Mouse (Mus musculus): Measurements from ENCODE around the gene Ilf3.

DNA sequence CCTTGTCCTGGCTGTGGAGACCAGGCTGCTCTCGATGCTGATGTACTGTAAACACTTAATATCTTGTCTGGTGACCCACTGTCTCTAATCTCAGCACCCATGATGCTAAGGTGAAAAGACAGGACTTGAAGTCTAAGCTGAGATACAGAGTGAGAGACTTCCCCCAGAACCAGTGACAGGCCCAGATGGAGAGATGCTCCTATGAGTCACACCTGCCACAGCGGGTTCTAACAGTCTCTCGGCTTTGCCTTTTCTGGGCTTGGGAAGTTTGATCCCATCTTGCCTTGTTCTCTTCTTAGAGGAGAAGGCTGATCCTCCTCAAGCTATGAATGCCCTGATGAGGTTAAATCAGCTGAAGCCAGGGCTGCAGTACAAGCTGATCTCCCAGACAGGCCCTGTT, 29.5 kb downstream of the Ilf3 start:
- TF ChIP-seq CTCF (conservative IDR thresholded peaks at IDR 0.05; ENCODE audit: low read length) = no peak
- TF ChIP-seq NANOG (IDR thresholded peaks at IDR 0.05; ENCODE audit: borderline replicate concordance, low read length) = no peak
